Mouse (Mus musculus) midbrain, embryonic 12.5 days (tissue): ENCODE results near the gene Mmp23. TPM values are rescaled to one million over a fixed set of nuclear protein-coding genes. Genes with fewer than 3 reads are reported as not detected.
"Not testable (repeated sequence)": the region's sequence is repeated elsewhere in the genome, so short reads cannot be mapped to it uniquely, and the experiment has no call there.

Experiments
- ATAC-seq: fragments of 200-750 bp; cut with Nextera tagmentation; 2 replicates; pipeline ENCODE4 v1.8.0; 2017; ENCODE audit warnings: low read depth, moderate TSS enrichment, moderate library complexity; ENCODE audit not compliant: low FRiP score
- H3K27ac ChIP-seq: fragments of 300-500 bp; sonication (generic); replicated peaks from 2 replicates; pipeline ENCODE4 v1.5.1; 2016; ENCODE audit warnings: mild to moderate bottlenecking
- H3K27me3 ChIP-seq: fragments of 300-500 bp; sonication (generic); 2 replicates; pipeline ENCODE4 v1.6.1; 2016; ENCODE audit warnings: mild to moderate bottlenecking
- H3K36me3 ChIP-seq: fragments of 300-500 bp; sonication (generic); 2 replicates; pipeline ENCODE4 v1.6.1; 2016
- H3K4me1 ChIP-seq: fragments of 300-500 bp; sonication (generic); 2 replicates; pipeline ENCODE4 v1.6.1; 2016
- H3K4me2 ChIP-seq: fragments of 300-500 bp; sonication (generic); replicated peaks from 2 replicates; pipeline ENCODE4 v1.6.1; 2016; ENCODE audit warnings: mild to moderate bottlenecking, moderate library complexity
- H3K4me3 ChIP-seq: fragments of 300-500 bp; sonication (generic); 2 replicates; pipeline ENCODE4 v1.5.1; 2016; ENCODE audit warnings: mild to moderate bottlenecking
- H3K9ac ChIP-seq: fragments of 300-500 bp; sonication (generic); replicated peaks from 2 replicates; pipeline ENCODE4 v1.6.1; 2016; ENCODE audit warnings: mild to moderate bottlenecking, moderate library complexity
- H3K9me3 ChIP-seq: fragments of 300-500 bp; sonication (generic); 2 replicates; pipeline ENCODE4 v1.6.1; 2016; ENCODE audit warnings: mild to moderate bottlenecking
- WGBS: fragments of 180-500 bp; shearing (Covaris S2); methylation state at CpG from one replicate; pipeline ENCODE4 v1.1.7; 2016; 5-methylcytosine and 5-hydroxymethylcytosine counted together
- polyA plus RNA-seq: library from polyadenylated mRNA; unstranded; fragments of >200 nt; fragmentation: Nextera tagmentation; extraction: Ambion mirVana; gene quantifications from 2 replicates; pipeline ENCODE4 v1.2.1, GENCODE M21; 2016

Gene Mmp23
- polyA plus RNA-seq: 4.4 and 5.7 TPM in 2 replicates

GRCm38 (mm10) chr4:155653086-155653450 is at the start of gene Mmp23:
Gene Mmp23 (minus strand): TSS chr4:155653384.
- peak; percentile 63 for ATAC-seq
- Histone ChIP-seq H3K4me1 (peaks cover 32% of the 10 kb centered on the region), H3K27me3 (peaks cover 69% of the 10 kb centered on the region), H3K4me2 (peak within 1 kb of the TSS; percentile 60), H3K4me3 (peak within 1 kb of the TSS; percentile 43), H3K27ac (no peak within 1 kb of the TSS), H3K36me3 (peaks cover 44% of the 10 kb centered on the region), H3K9me3 (no peaks in the 10 kb centered on the region), H3K9ac (peak within 1 kb of the TSS; percentile 59)
- under 1% methylated on average over 33 of the region's 33 CpGs for WGBS

DNA sequence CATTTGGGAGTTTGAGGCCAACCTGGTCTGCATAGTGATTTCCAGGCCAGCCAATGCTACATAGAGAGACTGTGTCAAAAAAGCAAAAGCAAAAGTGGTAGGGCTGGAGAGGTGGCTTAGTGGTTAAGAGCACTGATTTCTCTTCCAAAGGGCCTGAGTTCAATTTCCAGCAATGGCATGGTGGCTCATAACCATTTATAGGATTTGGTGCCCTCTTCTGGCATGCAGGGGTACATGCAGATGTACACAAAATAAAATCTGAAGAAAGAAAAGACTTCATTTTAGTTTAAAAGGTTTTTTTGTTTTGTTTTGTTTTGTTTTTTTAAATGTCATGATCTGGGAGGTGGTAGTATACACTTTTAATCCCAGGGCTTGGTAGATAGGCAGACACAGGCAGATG is 47.2 kb upstream of the Mmp23 start:
- H3K9ac ChIP-seq: no peak overlapping the region
- peaks cover 14% of the 10 kb centered on the region for H3K27me3 ChIP-seq
- no peak overlapping the region for H3K27ac ChIP-seq
- no peak for ATAC-seq
- no peak overlapping the region for H3K4me2 ChIP-seq
- H3K4me3 ChIP-seq: no peak overlapping the region
- H3K36me3 ChIP-seq: no peaks in the 10 kb centered on the region
- H3K4me1 ChIP-seq: peaks cover 7% of the 10 kb centered on the region; the same call in 1 of the 2 replicates
- H3K9me3 ChIP-seq: no peaks in the 10 kb centered on the region

DNA sequence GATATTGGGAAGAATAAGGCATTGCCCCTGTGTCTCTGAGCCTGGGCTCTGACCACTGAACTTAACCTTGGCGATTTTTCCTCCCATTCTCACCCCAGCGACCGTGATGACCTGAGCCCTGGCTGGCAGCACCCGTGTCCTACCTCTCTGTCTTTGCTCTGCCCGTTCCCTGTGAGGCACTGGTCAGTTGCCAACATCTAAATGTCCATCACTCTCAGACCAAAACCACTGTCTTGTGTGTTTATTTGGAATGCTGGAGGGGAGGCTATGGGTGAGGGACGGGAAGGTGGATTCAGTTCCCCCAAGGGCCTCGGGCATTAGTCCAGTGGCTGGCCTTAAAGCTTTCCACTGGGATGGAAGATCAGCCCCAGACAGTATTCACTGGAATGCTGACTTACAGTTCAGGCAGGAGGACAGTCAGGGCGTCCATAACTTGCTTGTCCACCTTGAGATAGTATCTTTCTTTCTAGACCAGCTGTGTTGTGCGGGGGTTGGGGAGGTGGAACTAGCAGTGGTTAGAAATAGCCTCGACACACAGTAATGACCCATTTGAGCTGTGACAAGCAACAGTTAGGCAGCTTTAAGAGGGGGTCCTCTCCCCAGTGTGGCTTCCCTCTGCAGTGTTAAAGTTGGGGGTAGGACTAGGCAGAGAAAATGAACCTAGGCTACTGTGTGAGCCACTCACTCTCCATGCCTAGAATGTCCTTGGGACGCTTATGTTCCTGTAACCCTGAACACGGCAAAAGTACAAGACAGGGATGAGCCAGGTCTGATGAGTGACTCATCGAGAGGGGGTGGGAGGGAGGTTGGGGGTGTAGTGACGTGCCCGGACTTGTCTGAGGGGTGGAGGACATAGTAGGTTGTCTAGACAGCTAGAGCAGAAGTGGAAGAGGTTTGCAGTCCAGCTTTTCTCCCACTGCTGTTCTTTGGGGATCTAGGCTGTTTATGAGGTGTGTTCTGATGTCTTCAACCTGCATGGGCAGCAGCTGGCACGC is 43.4 kb upstream of the Mmp23 start:
- H3K9me3 ChIP-seq: no peaks in the 10 kb centered on the region
- H3K27me3 ChIP-seq: peaks cover 39% of the 10 kb centered on the region
- WGBS: 75% methylated on average over 16 of the region's 16 CpGs
- H3K4me3 ChIP-seq: no peak overlapping the region
- no peak for ATAC-seq
- H3K9ac ChIP-seq: no peak overlapping the region
- H3K36me3 ChIP-seq: no peaks in the 10 kb centered on the region
- H3K4me2 ChIP-seq: 0 out of 2 replicates have a peak overlapping the region, but pooled peaks have one; percentile 6
- H3K27ac ChIP-seq: no peak overlapping the region
- peaks cover 13% of the 10 kb centered on the region for H3K4me1 ChIP-seq

DNA sequence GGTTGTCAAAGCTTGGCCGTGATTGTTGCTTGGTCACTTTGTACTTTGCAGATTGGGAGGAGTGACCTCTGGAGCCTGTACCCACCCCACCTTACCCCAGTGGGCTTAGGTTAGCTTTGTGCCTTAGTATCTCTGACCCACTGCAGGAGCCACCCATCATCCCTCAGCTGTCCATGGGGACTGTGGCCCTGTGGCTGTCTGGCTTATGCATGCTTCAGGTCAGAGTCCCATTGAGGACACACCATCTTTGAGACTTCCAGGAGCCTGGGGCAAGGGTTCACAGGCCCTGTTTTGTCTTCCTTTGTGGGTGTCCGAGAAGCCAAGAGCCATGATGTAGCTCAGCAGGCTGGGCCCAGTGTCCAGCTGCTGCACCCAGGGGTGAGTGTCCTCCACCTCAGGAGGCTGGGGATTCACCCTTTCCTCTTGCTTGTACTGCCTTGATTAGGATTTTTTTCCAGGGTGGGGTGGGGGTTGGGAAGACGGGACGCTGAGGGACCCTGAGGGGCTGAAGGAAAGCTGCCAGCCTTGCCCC is 42.4 kb upstream of the Mmp23 start:
- WGBS: 85% methylated on average over 3 of the region's 4 CpGs
- Histone ChIP-seq H3K9ac (no peak overlapping the region), H3K9me3 (no peaks in the 10 kb centered on the region), H3K4me3 (peak overlapping the region; percentile 72; the same call in 1 of the 2 replicates), H3K4me1 (peaks cover 13% of the 10 kb centered on the region), H3K27me3 (peaks cover 39% of the 10 kb centered on the region), H3K36me3 (no peaks in the 10 kb centered on the region), H3K27ac (no peak overlapping the region), H3K4me2 (peak overlapping the region; percentile 79)
- no peak for ATAC-seq

DNA sequence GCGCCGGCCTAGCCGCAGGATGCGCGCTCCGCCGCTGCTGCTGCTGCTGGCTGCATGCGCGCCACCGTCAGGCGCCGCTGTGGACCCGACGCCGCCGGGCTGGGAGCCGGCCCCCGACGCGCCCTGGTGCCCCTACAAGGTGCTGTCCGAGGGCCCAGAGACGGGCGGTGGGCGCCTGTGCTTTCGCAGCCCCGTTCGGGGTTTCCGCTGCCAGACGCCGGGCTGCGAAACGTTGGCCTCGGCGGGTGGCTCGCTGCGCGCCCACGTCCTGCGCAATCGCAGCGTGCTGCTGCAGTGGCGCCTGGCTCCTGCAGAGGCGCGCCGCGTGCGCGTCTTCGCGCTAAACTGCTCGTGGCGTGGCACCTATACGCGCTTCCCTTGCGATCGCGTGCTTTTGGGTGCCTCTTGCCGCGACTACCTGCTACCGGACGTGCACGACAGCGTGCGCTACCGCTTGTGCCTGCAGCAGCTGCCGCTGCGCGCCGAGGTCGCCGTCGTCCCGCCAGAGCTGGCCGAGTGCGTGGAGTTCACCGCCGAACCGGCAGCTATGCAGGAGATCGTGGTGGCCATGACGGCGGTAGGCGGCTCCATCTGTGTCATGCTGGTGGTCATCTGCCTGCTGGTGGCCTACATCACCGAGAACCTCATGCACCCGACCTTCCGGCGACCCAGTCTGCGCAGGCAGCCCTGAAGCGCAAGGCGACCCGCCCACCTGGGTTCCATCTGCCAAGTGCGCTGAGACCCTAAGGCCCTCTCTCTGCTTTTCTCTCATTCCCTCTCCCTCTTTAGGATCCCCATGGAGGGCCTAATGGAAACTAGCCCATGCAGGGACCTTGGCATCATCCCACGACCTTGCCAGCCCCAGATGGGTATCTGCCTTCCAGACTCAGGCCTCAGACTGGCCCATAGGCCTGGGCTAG is 41.6 kb upstream of the Mmp23 start:
- Histone ChIP-seq H3K4me3 (peak overlapping the region; percentile 72), H3K27ac (peak overlapping the region; percentile 82), H3K9me3 (no peaks in the 10 kb centered on the region), H3K4me1 (peaks cover 13% of the 10 kb centered on the region), H3K27me3 (peaks cover 39% of the 10 kb centered on the region), H3K9ac (peak overlapping the region; percentile 63), H3K4me2 (peak overlapping the region; percentile 79), H3K36me3 (no peaks in the 10 kb centered on the region)
- peak; percentile 63 for ATAC-seq
- WGBS: under 1% methylated on average over 90 of the region's 92 CpGs

GRCm38 (mm10) chr4:155694111-155694481 is 40.9 kb upstream of the Mmp23 start, which contains the start of gene Fndc10:
Gene Fndc10 (plus strand): TSS chr4:155694342.
- Histone ChIP-seq H3K4me1 (peaks cover 13% of the 10 kb centered on the region), H3K9ac (peak within 1 kb of the TSS; percentile 63), H3K27ac (peak within 1 kb of the TSS; percentile 82), H3K4me3 (peak within 1 kb of the TSS; percentile 72), H3K9me3 (no peaks in the 10 kb centered on the region), H3K36me3 (no peaks in the 10 kb centered on the region), H3K4me2 (peak within 1 kb of the TSS; percentile 79), H3K27me3 (peaks cover 39% of the 10 kb centered on the region)
- peak; percentile 83 for ATAC-seq
- WGBS: under 1% methylated on average over 41 of the region's 47 CpGs

GRCm38 (mm10) chr4:155692421-155692820 is 39.2 kb upstream of the Mmp23 start:
- ATAC-seq: no peak
- Histone ChIP-seq H3K4me3 (no peak overlapping the region), H3K27me3 (peaks cover 39% of the 10 kb centered on the region)

GRCm38 (mm10) chr4:155690571-155691375 is 37.6 kb upstream of the Mmp23 start:
- Histone ChIP-seq H3K27me3 (peaks cover 28% of the 10 kb centered on the region), H3K4me1 (peaks cover 13% of the 10 kb centered on the region), H3K9me3 (no peaks in the 10 kb centered on the region), H3K4me2 (no peak overlapping the region), H3K9ac (no peak overlapping the region), H3K27ac (no peak overlapping the region), H3K4me3 (no peak overlapping the region), H3K36me3 (no peaks in the 10 kb centered on the region)
- ATAC-seq: no peak
- 85% methylated on average over 12 of the region's 12 CpGs for WGBS

More at GRCm38 (mm10) chr4:155692421-155692820, 39.2 kb upstream of the Mmp23 start:
- no peaks in the 10 kb centered on the region for H3K9me3 ChIP-seq
- no peaks in the 10 kb centered on the region for H3K36me3 ChIP-seq
- no peak overlapping the region for H3K9ac ChIP-seq
- H3K4me2 ChIP-seq: no peak overlapping the region
- peaks cover 13% of the 10 kb centered on the region for H3K4me1 ChIP-seq
- no peak overlapping the region for H3K27ac ChIP-seq
- WGBS: 98% methylated on average over 3 of the region's 3 CpGs

- 93% methylated on average over 4 of the region's 4 CpGs for WGBS
- not testable (repeated sequence) for H3K9me3 ChIP-seq, H3K4me1 ChIP-seq
Measured at GRCm38 (mm10) chr4:155687764-155688163, 34.6 kb upstream of the Mmp23 start.

DNA sequence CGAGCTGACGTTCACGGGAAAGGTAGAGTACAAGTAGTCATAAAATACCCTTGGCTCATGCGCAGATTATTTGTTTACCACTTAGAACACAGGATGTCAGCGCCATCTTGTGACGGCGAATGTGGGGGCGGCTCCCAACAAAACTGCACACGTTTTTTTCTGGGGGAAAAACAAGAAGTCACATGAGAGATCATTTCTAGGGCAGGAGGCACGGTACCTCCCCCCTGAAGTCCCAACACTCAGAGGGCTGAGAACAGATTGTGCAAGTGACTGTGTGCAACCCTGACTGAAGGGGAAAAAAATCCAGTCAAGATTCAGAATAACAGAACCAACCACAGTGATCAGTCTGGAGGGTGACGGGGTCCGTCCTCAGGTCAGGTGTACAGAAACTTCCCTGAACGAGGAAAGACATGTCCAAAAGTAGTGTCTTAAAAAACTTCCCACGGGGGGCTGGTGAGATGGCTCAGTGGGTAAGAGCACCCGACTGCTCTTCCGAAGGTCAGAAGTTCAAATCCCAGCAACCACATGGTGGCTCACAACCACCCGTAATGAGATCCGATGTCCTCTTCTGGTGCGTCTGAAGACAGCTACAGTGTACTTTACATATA is 30.6 kb upstream of the Mmp23 start:
- not testable (repeated sequence) for H3K9ac ChIP-seq, H3K27ac ChIP-seq, H3K4me2 ChIP-seq, ATAC-seq, H3K4me1 ChIP-seq, H3K27me3 ChIP-seq, H3K36me3 ChIP-seq, H3K4me3 ChIP-seq, H3K9me3 ChIP-seq
- WGBS: 93% methylated on average over 16 of the region's 19 CpGs

More at GRCm38 (mm10) chr4:155687764-155688163, 34.6 kb upstream of the Mmp23 start:
- not testable (repeated sequence) for H3K4me2 ChIP-seq, ATAC-seq, H3K27me3 ChIP-seq, H3K27ac ChIP-seq, H3K9ac ChIP-seq, H3K36me3 ChIP-seq, H3K4me3 ChIP-seq

DNA sequence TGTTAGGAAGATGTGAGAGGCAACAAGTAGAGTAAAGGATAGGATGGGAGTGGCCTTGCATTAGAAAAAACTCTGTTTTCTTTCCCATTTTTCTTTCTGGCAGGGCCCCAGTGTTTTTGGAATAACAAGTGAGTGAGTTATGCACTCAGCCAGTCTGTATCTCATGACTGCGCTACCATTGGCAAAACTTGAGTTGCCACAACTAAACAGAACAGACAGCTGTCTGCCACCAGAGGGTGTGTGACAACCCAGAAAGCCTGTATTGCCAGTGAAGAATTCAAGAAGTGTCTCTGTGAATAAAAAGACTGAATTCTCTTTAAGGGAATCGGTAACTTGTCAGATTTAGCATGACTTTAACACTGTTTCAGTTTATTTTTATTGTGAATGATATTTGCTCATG is 22.8 kb upstream of the Mmp23 start:
- Histone ChIP-seq H3K9ac (no peak overlapping the region), H3K27me3 (no peaks in the 10 kb centered on the region), H3K4me1 (no peaks in the 10 kb centered on the region), H3K4me2 (no peak overlapping the region), H3K27ac (no peak overlapping the region), H3K9me3 (no peaks in the 10 kb centered on the region), H3K36me3 (no peaks in the 10 kb centered on the region), H3K4me3 (no peak overlapping the region)
- no peak for ATAC-seq
- WGBS: 82% methylated on average over 2 of the region's 2 CpGs
